Mouse (Mus musculus): ENCODE data around the gene Rab7b.

The Rab7b gene

GRCm38 (mm10) chr1:131688475-131688874 lies at the start of gene Rab7b:
Gene Rab7b, plus strand, starts transcription at chr1:131688695.
- no peak for DNase-seq

GRCm38 (mm10) chr1:131640062-131640461 lies 48.4 kb upstream of the Rab7b start:
- DNase-seq = no peak

- no peak for DNase-seq
Observed at GRCm38 (mm10) chr1:131641565-131641964, 46.9 kb upstream of the Rab7b start.

GRCm38 (mm10) chr1:131642251-131642650 lies 46.2 kb upstream of the Rab7b start:
- DNase-seq = no peak

- DNase-seq = no peak
Observed at GRCm38 (mm10) chr1:131652670-131653443, 35.6 kb upstream of the Rab7b start.

- DNase-seq = no peak
Observed at GRCm38 (mm10) chr1:131655601-131656000, 32.9 kb upstream of the Rab7b start.

- peak; percentile 85 for DNase-seq
Observed at GRCm38 (mm10) chr1:131657945-131658354, 30.5 kb upstream of the Rab7b start.

GRCm38 (mm10) chr1:131659512-131660085 lies 28.9 kb upstream of the Rab7b start:
- no peak for DNase-seq

- no peak for DNase-seq
Observed at GRCm38 (mm10) chr1:131660266-131660665, 28.2 kb upstream of the Rab7b start.

- DNase-seq = no peak
Observed at GRCm38 (mm10) chr1:131660716-131661472, 27.6 kb upstream of the Rab7b start.

GRCm38 (mm10) chr1:131661749-131662148 lies 26.7 kb upstream of the Rab7b start:
- no peak for DNase-seq

- DNase-seq = no peak
Observed at GRCm38 (mm10) chr1:131663286-131663995, 25.1 kb upstream of the Rab7b start.

GRCm38 (mm10) chr1:131664136-131664535 lies 24.4 kb upstream of the Rab7b start:
- no peak for DNase-seq

- DNase-seq = no peak
Observed at GRCm38 (mm10) chr1:131665886-131666285, 22.6 kb upstream of the Rab7b start.

GRCm38 (mm10) chr1:131671113-131671512 lies 17.4 kb upstream of the Rab7b start:
- no peak for DNase-seq

GRCm38 (mm10) chr1:131672361-131672760 lies 16.1 kb upstream of the Rab7b start:
- DNase-seq = no peak

- DNase-seq = no peak
Observed at GRCm38 (mm10) chr1:131679644-131680043, 8.9 kb upstream of the Rab7b start.

- no peak for DNase-seq
Observed at GRCm38 (mm10) chr1:131687739-131688138, 756 bp upstream of the Rab7b start.

GRCm38 (mm10) chr1:131689016-131689415 lies 521 bp downstream of the Rab7b start:
- no peak for DNase-seq

GRCm38 (mm10) chr1:131689899-131690298 lies 1.4 kb downstream of the Rab7b start:
- DNase-seq = no peak

GRCm38 (mm10) chr1:131690435-131690834 lies 1.9 kb downstream of the Rab7b start:
- DNase-seq = no peak

- DNase-seq = no peak
Observed at GRCm38 (mm10) chr1:131691356-131691755, 2.9 kb downstream of the Rab7b start.

GRCm38 (mm10) chr1:131695308-131695707 lies 6.8 kb downstream of the Rab7b start:
- no peak for DNase-seq

Measured in cerebellum, adult 11 months (tissue).